Comparison of ENCODE assay signal across 19 mouse cellular contexts in genomic region chrX:23388716-23389115, GRCm38 (mm10). TPM values are rescaled to one million over a fixed set of nuclear protein-coding genes. Genes with fewer than 3 reads are reported as not detected.
"Had no signal": no experiment of that assay in that cellular context is flagged by ENCODE, and none has a peak within 500 bp of the region (broad histone marks: within the 10 kb centered on the region; RNA-seq: fewer than 3 reads in every experiment).

No protein-coding gene starts in this region.

- DNase-seq: liver, postnatal 0 days; lung, postnatal 14 days; lung, postnatal 36 days; right cerebral cortex, postnatal 14 days; thymus, adult 2 months; thymus, postnatal 25 days; thymus, postnatal 4 days had no signal

- ATAC-seq: liver, postnatal 0 days; lung, postnatal 0 days; midbrain, embryonic 13.5 days; midbrain, embryonic 15.5 days had no signal

- H3K4me3 ChIP-seq: lung, embryonic 15.5 days; megakaryocyte, embryonic 14.5 days; midbrain, embryonic 13.5 days; midbrain, embryonic 15.5 days; neural tube, embryonic 12.5 days; stomach, embryonic 15.5 days had no signal

- H3K36me3 ChIP-seq: lung, embryonic 15.5 days; midbrain, embryonic 13.5 days; midbrain, embryonic 15.5 days; neural tube, embryonic 12.5 days; stomach, embryonic 15.5 days had no signal

- H3K9ac ChIP-seq: liver, postnatal 0 days; lung, embryonic 15.5 days; midbrain, embryonic 13.5 days; midbrain, embryonic 15.5 days; neural tube, embryonic 12.5 days; stomach, embryonic 15.5 days had no signal

- H3K4me2 ChIP-seq: lung, embryonic 15.5 days; midbrain, embryonic 11.5 days; midbrain, embryonic 13.5 days; midbrain, embryonic 15.5 days; neural tube, embryonic 12.5 days; stomach, embryonic 15.5 days had no signal

- H3K27ac ChIP-seq: lung, embryonic 15.5 days; macrophage; midbrain, embryonic 13.5 days; midbrain, embryonic 15.5 days; neural tube, embryonic 12.5 days; stomach, embryonic 15.5 days; stomach, postnatal 0 days had no signal

- H3K4me1 ChIP-seq: lung, embryonic 15.5 days; megakaryocyte, embryonic 14.5 days; midbrain, embryonic 13.5 days; midbrain, embryonic 15.5 days; neural tube, embryonic 12.5 days; stomach, embryonic 15.5 days had no signal

- H3K9me3 ChIP-seq: lung, embryonic 15.5 days; megakaryocyte, embryonic 14.5 days; midbrain, embryonic 13.5 days; midbrain, embryonic 15.5 days; neural tube, embryonic 12.5 days; stomach, embryonic 15.5 days had no signal

- H3K27me3 ChIP-seq: lung, embryonic 15.5 days; megakaryocyte, embryonic 14.5 days; midbrain, embryonic 13.5 days; midbrain, embryonic 15.5 days; neural tube, embryonic 12.5 days; stomach, embryonic 15.5 days had no signal

RNA-seq across cellular contexts. Expression of gene Klhl13, which starts 23.8 kb away (rescaled TPM):
- total RNA-seq: monocyte, adult 5-6 weeks; neutrophil, adult 5-6 weeks had no signal
- polyA plus RNA-seq: macrophage had no signal
